Mouse (Mus musculus): ENCODE measurements around the gene Epsti1.

GRCm38 (mm10) chr14:77971355-77971754 is 67.3 kb downstream of the Epsti1 start:
- no peak for TF ChIP-seq POLR2A (IDR thresholded peaks at IDR 0.05; ENCODE audit: insufficient read depth, low read depth, low read length)
- TF ChIP-seq CTCF (IDR thresholded peaks at IDR 0.05; ENCODE audit: insufficient read depth, low read depth, low read length): no peak

Data from olfactory bulb, adult 2 months (tissue).